Mouse (Mus musculus): ENCODE results near the gene Neil3. TPM values are rescaled to one million over a fixed set of nuclear protein-coding genes. Genes with fewer than 3 reads are reported as not detected.
A peak's percentile ranks its signal among the peaks of the same experiment; 100 is the strongest.

Gene Neil3
- total RNA-seq (2022): not detected

- peak; percentile 10 to 42 for DNase-seq (ENCODE audit: low spot score in 2 of 2)
These were observed at the start of gene Neil3 for GRCm38 (mm10) chr8:53638495-53639171. TSS of gene Neil3 (minus strand) at chr8:53639065.

GRCm38 (mm10) chr8:53680846-53681245, 42.0 kb upstream of the Neil3 start:
- no peak for DNase-seq (ENCODE audit: low spot score in 2 of 2)

GRCm38 (mm10) chr8:53663946-53664345, 25.1 kb upstream of the Neil3 start:
- DNase-seq (ENCODE audit: low spot score in 2 of 2): peak in 1 of 2 experiments; percentile 4

- DNase-seq (ENCODE audit: low spot score in 2 of 2): no peak
These were observed 22.6 kb upstream of the Neil3 start for GRCm38 (mm10) chr8:53661436-53661835.

- no peak for DNase-seq (ENCODE audit: low spot score in 2 of 2)
These were observed 8.2 kb downstream of the Neil3 start for GRCm38 (mm10) chr8:53630618-53631017.

- DNase-seq (ENCODE audit: low spot score in 2 of 2): no peak
These were observed 9.9 kb downstream of the Neil3 start for GRCm38 (mm10) chr8:53628864-53629415.

GRCm38 (mm10) chr8:53623425-53623824, 15.4 kb downstream of the Neil3 start:
- DNase-seq (ENCODE audit: low spot score in 2 of 2): no peak

- DNase-seq (ENCODE audit: low spot score in 2 of 2): no peak
These were observed 19.7 kb downstream of the Neil3 start for GRCm38 (mm10) chr8:53619196-53619595.

- DNase-seq (ENCODE audit: low spot score in 2 of 2): no peak
These were observed 24.6 kb downstream of the Neil3 start for GRCm38 (mm10) chr8:53614288-53614646.

GRCm38 (mm10) chr8:53613577-53614287, 25.1 kb downstream of the Neil3 start:
- no peak for DNase-seq (ENCODE audit: low spot score in 2 of 2)

- no peak for DNase-seq (ENCODE audit: low spot score in 2 of 2)
These were observed 26.6 kb downstream of the Neil3 start for GRCm38 (mm10) chr8:53612297-53612696.

- DNase-seq (ENCODE audit: low spot score in 2 of 2): no peak
These were observed 31.8 kb downstream of the Neil3 start for GRCm38 (mm10) chr8:53607040-53607439.

GRCm38 (mm10) chr8:53604906-53605305, 34.0 kb downstream of the Neil3 start:
- no peak for DNase-seq (ENCODE audit: low spot score in 2 of 2)

GRCm38 (mm10) chr8:53603672-53604071, 35.2 kb downstream of the Neil3 start:
- DNase-seq (ENCODE audit: low spot score in 2 of 2): no peak

GRCm38 (mm10) chr8:53600826-53601225, 38.0 kb downstream of the Neil3 start:
- DNase-seq (ENCODE audit: low spot score in 2 of 2): no peak

- no peak for DNase-seq (ENCODE audit: low spot score in 2 of 2)
These were observed 38.6 kb downstream of the Neil3 start for GRCm38 (mm10) chr8:53600025-53600811.

- no peak for DNase-seq (ENCODE audit: low spot score in 2 of 2)
These were observed 40.8 kb downstream of the Neil3 start for GRCm38 (mm10) chr8:53598101-53598500.

GRCm38 (mm10) chr8:53591777-53592176, 47.1 kb downstream of the Neil3 start:
- no peak for DNase-seq (ENCODE audit: low spot score in 2 of 2)

GRCm38 (mm10) chr8:53573600-53573999, 65.3 kb downstream of the Neil3 start:
- DNase-seq (ENCODE audit: low spot score in 2 of 2): no peak

GRCm38 (mm10) chr8:53566223-53566622, 72.6 kb downstream of the Neil3 start:
- DNase-seq (ENCODE audit: low spot score in 2 of 2): no peak

GRCm38 (mm10) chr8:53562441-53563040, 76.3 kb downstream of the Neil3 start:
- no peak for DNase-seq (ENCODE audit: low spot score in 2 of 2)
